Mouse (Mus musculus): Measurements from ENCODE around the gene Atp8b4. TPM values are rescaled to one million over a fixed set of nuclear protein-coding genes. Genes with fewer than 3 reads are reported as not detected.

Atp8b4 gene
- total RNA-seq, 2 experiments from 2014 or later, result 0.27 to 0.31 TPM

DNA sequence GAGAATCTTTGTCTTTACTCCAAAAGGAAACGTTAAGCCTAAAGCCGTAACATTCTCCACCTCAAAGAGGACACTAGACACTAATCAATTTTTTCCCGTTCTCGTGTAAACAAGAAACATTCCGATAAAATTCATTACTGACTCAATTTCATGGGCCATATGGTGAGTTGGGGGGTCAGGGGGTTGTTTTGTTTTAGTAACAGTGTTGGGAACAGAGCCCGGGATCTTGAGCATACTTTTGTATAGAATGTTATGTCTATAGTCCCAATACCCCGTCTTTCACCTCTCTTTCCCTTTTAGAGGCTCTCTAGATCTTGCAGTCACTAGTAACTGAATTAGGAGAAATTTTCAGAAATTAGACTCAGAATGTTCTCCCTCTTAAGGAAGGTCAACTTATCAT, 177.3 kb downstream of the Atp8b4 start:
- DNase-seq, result no peak
- intact Hi-C loops (cut with DNase I; ENCODE audit: low total_unique reads), result no loop called here

DNA sequence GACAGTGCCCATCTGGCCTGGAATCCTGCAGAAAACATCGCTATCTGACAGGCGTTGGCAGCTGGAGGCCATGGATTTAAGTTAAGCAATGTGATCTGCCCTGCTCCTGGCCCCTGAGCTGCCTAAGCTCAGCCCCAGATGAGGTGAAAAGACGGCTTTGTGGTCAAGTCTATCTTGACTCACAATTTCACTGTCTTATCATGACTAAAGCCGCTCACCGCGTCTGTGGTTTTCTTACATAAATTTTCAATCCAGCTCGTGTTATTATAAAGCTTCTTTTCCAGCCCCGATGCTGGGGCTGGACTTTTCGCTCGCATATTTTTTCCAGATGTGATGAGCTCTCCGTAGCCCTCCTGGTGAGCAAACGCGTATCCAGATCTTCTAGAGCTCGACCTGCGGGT, 177.8 kb downstream of the Atp8b4 start:
- intact Hi-C loops (cut with DNase I; ENCODE audit: low total_unique reads), result no loop called here
- DNase-seq, result no peak

DNA sequence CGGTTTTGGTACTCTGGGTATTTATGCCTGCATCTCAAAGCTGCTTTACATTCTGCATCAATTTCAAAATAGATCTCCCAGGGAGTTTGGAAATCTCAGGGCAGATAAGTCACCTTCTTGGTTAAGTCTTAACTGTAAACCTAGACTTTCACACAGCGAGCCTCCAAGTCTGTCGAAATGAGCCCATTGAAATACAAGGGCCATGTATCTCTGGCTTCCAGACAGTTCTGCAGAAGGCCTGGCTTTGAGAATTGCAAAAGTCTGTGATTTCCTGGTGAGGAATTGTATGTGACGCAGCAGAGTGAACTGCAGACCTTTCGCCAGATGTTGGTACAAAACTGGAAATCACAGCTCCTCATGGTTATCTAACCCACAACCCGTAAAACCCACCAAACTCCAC, 182.4 kb downstream of the Atp8b4 start:
- intact Hi-C loops (cut with DNase I; ENCODE audit: low total_unique reads), result no loop called here
- DNase-seq, result no peak

DNA sequence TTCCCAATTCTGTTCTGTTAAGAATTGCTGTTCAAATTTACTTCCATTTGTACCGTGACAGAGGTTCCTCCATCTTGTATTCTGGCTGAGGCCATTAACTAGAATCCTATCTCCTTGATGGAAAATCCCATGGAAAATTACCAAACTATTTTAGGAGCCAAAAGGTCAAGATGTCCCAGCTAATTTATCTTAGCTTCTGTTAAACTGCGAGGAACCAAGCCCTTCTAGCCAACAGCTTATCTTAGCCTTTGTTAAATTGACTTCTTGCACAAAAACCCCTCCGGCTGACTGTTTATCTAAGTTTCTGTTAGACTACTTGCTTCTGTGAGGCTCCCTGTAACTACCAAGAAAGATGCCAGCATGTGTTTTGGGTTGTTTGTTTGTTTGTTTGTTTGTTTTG, 183.5 kb downstream of the Atp8b4 start:
- no peak for DNase-seq
- intact Hi-C loops (cut with DNase I; ENCODE audit: low total_unique reads), result no loop called here

DNA sequence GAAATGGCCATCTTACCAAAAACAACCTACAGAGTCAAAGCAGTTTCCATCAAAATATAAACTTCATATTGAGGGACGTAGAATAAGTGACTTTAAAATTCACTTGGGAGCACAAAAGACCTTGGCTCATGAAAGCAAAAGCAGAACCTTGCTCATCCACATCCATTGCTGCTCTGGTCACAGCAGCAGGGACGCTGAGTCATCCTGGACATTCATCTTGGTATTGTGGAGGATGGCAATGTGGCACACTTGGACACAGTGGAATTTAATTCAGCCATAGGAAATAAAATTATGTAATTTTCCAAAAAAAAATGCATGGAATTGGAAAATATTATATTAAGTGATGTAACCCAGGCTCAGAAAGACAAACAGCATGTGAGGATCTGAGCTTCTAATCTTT, 184.1 kb downstream of the Atp8b4 start:
- intact Hi-C loops (cut with DNase I; ENCODE audit: low total_unique reads), result no loop called here
- no peak for DNase-seq

DNA sequence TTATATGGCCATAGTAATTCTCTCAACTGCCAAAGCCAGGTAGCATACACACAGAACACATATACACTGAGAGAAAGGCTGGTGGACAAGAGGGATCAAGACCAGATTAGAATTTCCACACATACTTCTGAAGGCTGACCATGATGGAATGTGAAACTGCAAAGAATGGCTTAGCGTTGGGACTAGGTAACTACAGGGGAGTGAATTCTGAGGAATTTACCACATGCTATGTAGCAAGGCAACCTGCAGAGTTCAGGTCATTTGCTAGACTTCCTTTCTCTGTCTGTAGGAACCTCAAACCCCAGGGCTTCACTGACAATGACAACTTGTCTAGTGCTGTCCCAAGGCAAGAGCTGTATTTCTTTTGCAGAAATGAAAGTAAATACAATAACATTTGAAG, 189.4 kb downstream of the Atp8b4 start:
- intact Hi-C loops (cut with DNase I; ENCODE audit: low total_unique reads), result no loop called here

DNA sequence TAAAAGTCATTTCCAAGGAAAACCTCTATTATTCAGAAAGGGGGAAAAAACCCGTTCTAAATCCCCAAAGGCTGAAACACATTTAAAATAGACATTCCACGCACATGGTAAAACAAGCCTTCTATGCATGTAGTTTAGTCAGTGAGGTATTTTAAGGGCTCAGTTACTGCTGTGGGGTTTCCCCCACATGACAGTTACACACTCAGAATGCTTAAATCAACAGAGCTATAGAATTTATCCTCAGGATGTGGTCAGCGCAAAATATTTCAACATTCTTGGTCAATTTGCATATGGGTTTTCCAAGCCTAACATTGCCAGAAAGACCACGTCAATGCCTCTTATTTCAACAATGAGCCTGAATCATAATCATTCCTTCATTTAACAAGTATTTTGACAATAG, 190.5 kb downstream of the Atp8b4 start:
- DNase-seq, result no peak
- intact Hi-C loops (cut with DNase I; ENCODE audit: low total_unique reads), result no loop called here

More for the DNA sequence above, 189.4 kb downstream of the Atp8b4 start:
- DNase-seq, result no peak

DNA sequence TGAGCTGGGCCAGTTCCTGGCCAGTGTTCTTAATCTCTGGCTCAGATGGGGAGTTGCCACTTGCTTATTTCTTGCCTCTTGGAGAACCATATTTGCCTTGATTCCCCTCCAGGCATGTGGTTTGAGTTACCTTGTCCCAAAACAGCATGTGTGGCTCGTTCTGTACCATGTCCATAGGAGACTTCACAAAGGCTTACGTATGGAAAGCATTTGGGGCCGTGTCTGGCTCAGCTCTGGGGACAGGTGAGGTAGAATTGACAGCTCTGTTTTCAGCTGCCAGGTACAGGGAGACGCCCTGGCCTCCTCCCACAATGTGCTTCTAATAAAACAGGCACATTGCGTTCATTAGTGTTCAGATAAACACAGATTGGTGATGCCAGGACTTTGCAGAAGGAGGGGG, 195.9 kb downstream of the Atp8b4 start:
- DNase-seq, result no peak
- intact Hi-C loops (cut with DNase I; ENCODE audit: low total_unique reads), result no loop called here

DNA sequence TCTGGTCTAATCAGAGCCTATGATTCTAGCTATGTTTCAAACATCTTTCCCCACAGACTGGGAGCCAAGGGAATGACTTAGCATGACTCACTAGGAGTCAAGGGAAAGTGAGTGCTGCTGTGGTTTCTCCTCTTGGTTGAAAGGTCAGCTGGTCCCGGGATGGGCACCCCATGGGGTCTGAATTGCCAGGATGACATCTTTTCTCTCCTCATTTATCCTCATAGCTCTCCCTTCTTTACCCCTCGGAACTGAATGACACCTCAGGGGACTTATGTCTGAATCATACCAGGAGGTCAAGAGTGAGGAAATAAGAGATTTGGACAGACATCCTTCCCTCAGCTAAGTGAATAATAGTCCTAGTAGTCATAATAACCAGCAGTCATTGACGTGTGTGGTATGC, 197.2 kb downstream of the Atp8b4 start:
- intact Hi-C loops (cut with DNase I; ENCODE audit: low total_unique reads), result no loop called here
- no peak for DNase-seq

DNA sequence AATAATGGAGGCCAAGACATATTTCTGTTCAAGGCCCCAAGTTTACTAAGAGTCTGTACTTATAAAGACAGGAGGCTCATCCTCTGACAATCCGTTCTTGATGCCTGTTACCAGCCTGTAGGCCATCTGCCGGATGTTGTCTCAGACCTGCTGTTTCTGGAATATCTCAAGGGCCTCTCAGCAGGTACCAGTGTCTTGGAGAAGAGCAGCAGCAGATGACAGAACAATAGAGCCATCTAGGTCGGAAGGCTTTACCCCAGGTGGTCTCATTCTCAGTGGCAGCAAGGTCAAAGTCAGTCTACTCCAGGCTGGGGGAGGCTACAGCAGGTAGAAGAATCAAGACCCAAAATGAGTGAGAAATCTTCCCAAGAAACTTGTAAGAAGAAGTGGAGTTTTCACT, 198.1 kb downstream of the Atp8b4 start:
- DNase-seq, result no peak
- intact Hi-C loops (cut with DNase I; ENCODE audit: low total_unique reads), result no loop called here

DNA sequence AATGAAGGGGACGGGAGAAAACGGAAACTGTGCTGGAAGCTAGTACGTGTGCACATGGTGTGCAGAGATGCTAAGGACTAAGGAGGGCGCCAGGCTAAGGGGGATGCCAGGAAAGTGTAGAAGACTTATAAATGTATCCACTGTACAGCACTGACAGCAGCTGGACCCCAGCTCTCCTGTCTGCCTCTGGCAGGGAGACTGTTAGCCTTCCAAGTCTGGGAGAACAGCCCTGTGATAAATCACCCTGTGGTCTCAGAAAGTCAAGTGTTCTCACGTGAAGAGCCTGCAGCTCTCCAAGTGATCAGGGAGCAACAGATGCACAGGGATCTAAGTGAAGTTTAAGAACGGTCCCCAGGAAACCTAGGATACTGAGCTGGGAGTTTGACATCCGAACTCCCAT, 209.8 kb downstream of the Atp8b4 start:
- intact Hi-C loops (cut with DNase I; ENCODE audit: low total_unique reads), result no loop called here
- no peak for DNase-seq

DNA sequence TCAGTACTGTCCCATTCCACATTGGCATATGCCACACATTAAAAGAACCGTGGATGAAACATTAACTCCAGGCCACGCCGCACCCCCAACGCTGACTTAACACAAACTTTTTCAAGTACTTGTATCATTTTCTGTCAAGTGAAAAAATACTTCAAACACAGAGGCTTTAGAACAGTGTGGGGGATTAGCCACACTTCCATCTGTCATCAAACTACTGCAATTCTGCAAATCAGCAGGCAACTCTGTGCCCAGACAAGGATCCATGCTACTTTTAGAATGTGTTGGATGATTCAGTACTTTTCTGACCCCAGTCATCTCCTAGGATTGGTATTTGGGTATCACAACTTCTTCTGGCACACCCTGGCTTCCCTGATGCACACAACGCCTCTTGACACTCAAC, 212.5 kb downstream of the Atp8b4 start:
- no peak for DNase-seq
- intact Hi-C loops (cut with DNase I; ENCODE audit: low total_unique reads), result no loop called here

DNA sequence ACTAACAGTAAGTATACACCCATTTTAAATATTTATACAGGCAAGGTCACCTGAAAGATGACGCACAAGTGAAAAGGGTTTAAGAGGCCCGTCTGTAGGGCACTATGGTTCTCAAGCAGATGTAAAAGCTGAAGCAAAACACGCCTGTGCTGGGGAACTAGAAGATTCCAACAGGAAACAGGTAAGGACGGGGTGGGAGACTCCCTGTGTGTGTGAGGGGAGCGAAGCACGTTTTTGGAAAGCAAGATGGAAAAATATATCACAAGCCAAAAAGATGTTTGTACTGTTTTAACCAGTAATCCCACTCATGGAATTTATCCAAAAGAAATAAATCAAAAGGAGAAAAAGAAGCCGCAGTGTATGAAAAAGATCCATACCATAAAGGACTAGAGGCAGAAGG, 214.1 kb downstream of the Atp8b4 start:
- DNase-seq, result no peak
- intact Hi-C loops (cut with DNase I; ENCODE audit: low total_unique reads), result no loop called here

DNA sequence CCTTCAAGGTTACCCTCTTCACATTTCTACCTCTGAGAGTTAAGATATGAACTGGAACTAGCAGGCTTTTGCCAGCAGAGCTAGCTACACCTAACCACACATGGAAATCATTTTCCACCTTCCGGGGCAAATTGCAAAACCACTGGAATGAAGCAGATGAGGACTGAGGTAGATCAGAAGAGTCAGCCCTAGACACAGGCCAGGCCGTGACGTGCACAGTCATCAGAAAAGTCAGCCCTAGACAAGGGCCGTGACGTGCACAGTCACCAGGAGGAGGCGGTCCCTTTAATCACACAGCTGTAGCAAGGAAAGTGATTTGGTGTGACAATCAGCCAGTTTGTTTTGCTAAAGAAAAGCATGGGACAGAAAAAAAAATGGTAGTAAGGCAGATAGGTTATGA, 216.4 kb downstream of the Atp8b4 start:
- intact Hi-C loops (cut with DNase I; ENCODE audit: low total_unique reads), result no loop called here
- no peak for DNase-seq

DNA sequence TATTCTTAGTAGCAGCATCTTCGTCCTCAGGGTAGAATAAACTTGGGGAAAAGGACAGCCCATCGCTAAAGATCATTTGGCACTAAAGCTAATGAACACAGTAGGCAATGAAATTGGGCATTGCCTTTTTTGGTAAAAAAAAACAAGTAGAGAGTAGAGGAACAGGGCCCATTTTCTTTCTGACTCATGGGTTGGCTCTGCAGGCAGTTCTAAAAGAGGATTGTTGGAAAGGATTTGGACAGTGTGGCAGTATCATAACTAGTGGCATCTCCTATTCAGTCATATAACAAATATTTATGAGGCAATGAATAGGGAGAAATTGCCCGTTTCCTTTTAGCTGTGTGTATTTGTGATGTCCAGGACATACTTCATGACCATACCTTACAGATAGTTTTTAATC, 217.4 kb downstream of the Atp8b4 start:
- intact Hi-C loops (cut with DNase I; ENCODE audit: low total_unique reads), result no loop called here
- no peak for DNase-seq

DNA sequence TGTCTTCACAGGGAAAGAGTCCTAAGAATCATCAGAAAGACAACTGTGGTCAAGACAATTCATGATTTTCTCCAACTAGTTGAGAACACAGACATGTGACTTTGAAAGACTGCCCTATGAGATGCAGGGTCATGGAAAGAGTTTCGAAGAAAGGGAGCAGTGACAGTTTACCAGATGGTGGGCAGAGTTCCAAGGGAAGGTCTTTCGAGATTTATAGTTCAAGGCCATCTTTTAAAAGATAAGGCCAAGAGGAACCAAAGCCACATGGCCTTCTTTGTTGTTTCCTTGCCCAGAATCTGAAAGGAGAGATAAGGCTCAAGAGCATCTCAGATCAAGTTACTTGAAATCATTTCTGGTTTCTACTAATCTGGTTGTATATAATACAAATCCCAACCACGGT, 225.0 kb downstream of the Atp8b4 start:
- intact Hi-C loops (cut with DNase I; ENCODE audit: low total_unique reads), result no loop called here
- no peak for DNase-seq

DNA sequence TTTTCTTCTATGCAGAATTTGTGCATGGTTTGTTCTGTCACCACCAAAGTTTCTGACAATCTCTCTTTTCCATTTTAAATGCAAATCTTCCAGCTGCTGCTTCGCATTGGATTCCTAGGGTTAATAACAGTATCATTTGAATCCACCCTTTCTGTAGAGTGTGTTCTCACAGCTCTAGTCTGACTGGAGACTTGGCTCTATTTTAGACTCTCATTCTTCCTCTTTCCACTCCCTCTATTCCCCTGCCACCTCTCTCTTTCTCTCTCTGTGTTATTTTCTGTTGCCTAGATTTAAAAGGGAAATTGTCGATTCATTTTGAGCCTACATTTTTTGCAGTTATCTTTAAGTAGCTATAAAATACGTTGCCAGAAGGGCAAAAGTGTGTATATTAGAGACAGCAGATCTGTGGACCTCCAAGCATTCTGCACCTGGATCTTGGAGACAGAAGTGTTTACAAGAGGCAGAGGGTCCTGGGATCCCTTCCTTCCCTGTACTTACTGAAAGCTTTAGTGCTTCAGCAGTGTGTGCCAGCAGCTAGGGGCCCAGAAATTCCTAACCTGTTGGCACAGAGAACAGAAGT, 225.6 kb downstream of the Atp8b4 start:
- no peak for DNase-seq
- intact Hi-C loops (cut with DNase I; ENCODE audit: low total_unique reads), result no loop called here

DNA sequence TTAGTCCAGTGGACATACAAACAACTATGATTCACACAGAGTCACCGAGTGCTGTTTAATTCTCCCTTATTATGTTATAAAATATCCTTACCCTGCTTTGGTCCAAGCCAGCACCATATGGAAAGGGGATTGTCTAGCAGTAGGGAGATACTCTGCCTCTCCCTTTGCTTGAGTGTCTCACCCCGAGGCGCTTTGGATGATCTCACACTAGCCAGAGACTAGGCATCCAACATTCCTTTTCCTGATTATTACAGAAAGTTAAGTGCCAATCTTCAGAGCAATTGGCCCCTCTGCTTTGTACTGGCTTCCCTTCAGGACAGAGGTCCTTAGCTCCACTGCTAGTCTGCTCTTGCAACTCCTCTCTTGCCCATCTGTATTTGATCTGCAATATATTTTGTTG, 226.2 kb downstream of the Atp8b4 start:
- DNase-seq, result peak; percentile 19
- intact Hi-C loops (cut with DNase I; ENCODE audit: low total_unique reads), result no loop called here
